Mouse (Mus musculus) MEL-GATA-1-ER (cell line): Measurements from ENCODE around the gene Olfr204.
"Not testable (repeated sequence)": the region's sequence is repeated elsewhere in the genome, so short reads cannot be mapped to it uniquely, and the experiment has no call there.

Experiments
- DNase-seq: peaks from one replicate; pipeline ENCODE4 v3.0.0-alpha.2; 2012; ENCODE audit warnings: low read depth; ENCODE audit errors: extremely low read depth

The Olfr204 gene

GRCm38 (mm10) chr16:59318148-59318547 lies at the start of gene Olfr204:
Gene Olfr204 (minus strand): TSS chr16:59318248.
- no peak for DNase-seq

GRCm38 (mm10) chr16:59363893-59364292 lies 45.8 kb upstream of the Olfr204 start, which contains the start of gene Olfr209:
Gene Olfr209 (minus strand): TSS chr16:59363993.
- no peak for DNase-seq

GRCm38 (mm10) chr16:59349146-59349545 lies 31.1 kb upstream of the Olfr204 start, which contains the start of gene Olfr206:
Gene Olfr206 (minus strand): TSS chr16:59349246.
- no peak for DNase-seq

- no peak for DNase-seq
Measured at GRCm38 (mm10) chr16:59331038-59331437, 13.0 kb upstream of the Olfr204 start, which contains the start of gene Olfr205. Gene Olfr205 (minus strand): TSS chr16:59331138.

- DNase-seq = not testable (repeated sequence)
Measured at GRCm38 (mm10) chr16:59323262-59323661, 5.2 kb upstream of the Olfr204 start.

GRCm38 (mm10) chr16:59298581-59298980 lies 19.5 kb downstream of the Olfr204 start, which contains the start of gene Olfr203:
Gene Olfr203 (plus strand): TSS chr16:59298881.
- no peak for DNase-seq

- peak; percentile 68 for DNase-seq
Measured at GRCm38 (mm10) chr16:59287576-59287975, 30.5 kb downstream of the Olfr204 start.

GRCm38 (mm10) chr16:59286693-59287092 lies 31.4 kb downstream of the Olfr204 start, which contains the start of gene Olfr202:
Gene Olfr202 (minus strand): TSS chr16:59286793.
- DNase-seq = no peak

- DNase-seq = no peak
Measured at GRCm38 (mm10) chr16:59283476-59283875, 34.6 kb downstream of the Olfr204 start.

GRCm38 (mm10) chr16:59280542-59280941 lies 37.5 kb downstream of the Olfr204 start:
- DNase-seq = peak; percentile 50

GRCm38 (mm10) chr16:59272532-59272931 lies 45.5 kb downstream of the Olfr204 start, which contains the start of gene Olfr201:
Gene Olfr201 (minus strand): TSS chr16:59272632.
- not testable (repeated sequence) for DNase-seq

GRCm38 (mm10) chr16:59269097-59269496 lies 49.0 kb downstream of the Olfr204 start:
- not testable (repeated sequence) for DNase-seq
